Mouse (Mus musculus): ENCODE results near the gene Pcyt2.

Gene Pcyt2

DNA sequence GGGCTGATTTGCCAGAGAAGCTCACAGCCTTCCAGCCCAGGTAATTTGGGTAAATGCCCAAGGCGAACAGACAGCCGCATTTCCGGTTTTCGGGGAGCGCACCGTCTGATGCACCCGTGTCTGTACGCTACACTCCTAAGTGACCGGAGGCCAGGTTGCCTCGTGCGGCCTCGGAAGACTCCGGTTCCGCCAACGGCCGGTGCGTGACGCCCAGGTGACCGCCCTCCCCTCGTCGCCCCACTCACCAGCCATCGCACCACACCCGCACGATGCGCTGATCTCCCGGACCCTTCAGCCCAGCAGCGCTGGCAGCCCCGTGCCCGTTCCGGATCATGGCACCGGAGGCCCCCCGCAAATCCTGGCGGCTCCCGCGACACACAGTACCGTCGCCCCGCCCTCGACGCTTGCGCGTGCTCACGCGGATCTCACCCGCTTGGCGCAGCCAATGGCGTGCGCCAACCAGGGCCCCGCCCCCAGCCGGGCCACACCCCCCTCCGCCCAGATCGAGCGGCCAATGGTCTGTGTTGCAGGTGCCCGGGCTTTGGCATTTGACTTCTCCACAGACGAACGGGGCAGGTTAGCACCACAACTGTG, at the start of gene Pcyt2:
Pcyt2 (minus strand) TSS at position 418 of the 594 bp plus-strand sequence.
- DNase-seq (ENCODE audit: low spot score) = peak; percentile 91

DNA sequence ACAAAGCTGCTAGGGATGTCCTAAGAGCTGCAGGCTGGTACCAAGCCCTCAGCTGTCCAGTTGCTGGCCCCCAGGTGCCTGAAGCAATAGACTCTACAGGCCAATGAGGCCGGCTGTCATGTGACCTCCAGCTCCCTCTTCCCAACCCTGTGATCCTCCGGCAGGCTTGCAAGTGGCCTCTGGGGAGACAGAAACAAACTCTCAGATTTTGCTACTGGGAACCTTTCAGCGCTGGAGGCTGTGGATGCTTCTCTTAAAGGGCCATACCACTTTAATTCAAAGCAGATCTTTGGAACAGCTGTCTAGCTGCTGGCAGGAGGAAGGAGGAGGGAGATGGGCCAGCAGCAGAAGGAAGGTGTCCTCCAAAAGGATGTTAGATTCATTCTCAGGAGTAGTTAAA, 48.9 kb upstream of the Pcyt2 start:
- no peak for DNase-seq (ENCODE audit: low spot score)

DNA sequence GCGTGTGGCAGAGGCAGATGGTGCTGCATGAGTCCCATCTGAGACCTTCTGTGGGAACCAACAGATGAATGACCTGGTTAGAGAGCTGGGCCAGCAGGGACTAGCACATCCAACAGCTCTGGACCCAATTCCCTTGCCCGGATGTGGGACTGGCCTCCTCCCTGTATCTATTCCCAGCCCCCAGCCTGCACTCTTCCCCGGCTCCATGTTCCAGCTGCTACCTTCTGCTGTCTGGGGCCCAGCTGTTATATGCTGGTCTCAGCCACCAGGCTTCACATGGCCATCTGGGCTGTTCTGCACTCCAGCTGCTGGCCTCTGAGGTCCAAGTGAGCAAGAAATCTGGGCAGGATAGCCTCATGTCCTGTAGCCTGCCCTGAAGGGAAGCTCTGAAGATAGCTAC, 47.7 kb upstream of the Pcyt2 start:
- no peak for DNase-seq (ENCODE audit: low spot score)

DNA sequence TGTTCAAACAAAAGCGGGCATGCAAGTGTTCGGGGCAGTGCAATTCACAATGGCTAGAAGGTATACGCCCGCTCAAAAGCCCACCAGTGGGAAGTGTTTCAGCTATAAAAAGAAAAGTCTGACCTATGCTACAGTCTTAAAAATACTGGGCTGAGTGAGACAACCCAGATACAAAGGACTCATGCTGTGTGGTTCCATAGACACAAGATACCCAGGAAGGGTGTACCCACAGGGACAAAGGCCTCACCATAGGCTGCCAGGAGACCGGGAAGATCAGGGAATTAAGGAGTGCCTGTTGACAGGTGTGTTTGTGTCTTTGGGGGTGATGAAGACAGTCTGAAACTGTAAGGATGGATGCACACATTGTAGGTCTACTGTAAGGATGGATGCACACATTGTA, 46.0 kb upstream of the Pcyt2 start:
- DNase-seq (ENCODE audit: low spot score) = no peak

DNA sequence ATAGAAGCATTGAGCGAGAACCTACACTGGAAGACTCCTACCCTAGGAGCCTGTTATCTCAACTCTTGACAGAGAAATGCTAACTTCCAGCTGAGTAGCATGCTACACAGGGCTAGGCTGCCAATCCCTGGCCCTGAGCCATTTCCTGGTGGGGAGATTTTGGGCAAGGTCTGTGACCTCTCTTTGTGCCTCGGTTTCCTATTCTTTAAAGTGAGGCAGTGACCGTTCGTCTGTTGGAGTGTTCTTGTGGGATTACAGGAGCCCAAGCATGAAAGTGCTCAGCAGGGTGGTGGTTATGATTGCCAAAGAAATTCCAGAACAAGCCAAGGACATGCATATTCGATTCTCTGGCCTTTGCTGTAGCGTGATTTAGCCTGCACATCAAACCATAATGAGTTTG, 45.0 kb upstream of the Pcyt2 start:
- DNase-seq (ENCODE audit: low spot score) = peak; percentile 25

DNA sequence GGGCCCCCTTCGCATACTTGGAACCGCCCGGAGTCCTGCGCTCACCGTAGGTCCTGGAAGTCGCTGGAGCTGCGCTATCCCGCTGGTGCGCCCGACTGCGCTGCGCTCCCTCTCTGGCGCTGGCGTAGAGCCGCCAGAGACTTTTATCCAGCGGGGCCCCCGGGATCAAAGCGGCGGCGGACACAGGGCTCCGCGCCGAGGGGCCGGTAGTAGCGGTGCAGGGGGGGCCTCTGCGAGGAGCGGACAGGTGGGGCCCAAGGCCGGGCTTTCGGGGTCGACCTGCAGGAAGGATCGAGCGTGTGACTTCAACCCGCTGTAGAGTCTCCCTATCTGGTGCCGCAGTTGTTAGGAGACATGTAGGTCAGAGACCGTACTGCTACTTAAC, 43.3 kb upstream of the Pcyt2 start, which contains the start of gene Notum:
Notum (minus strand) TSS at position 100 of the 385 bp plus-strand sequence.
- peak; percentile 23 for DNase-seq (ENCODE audit: low spot score)

DNA sequence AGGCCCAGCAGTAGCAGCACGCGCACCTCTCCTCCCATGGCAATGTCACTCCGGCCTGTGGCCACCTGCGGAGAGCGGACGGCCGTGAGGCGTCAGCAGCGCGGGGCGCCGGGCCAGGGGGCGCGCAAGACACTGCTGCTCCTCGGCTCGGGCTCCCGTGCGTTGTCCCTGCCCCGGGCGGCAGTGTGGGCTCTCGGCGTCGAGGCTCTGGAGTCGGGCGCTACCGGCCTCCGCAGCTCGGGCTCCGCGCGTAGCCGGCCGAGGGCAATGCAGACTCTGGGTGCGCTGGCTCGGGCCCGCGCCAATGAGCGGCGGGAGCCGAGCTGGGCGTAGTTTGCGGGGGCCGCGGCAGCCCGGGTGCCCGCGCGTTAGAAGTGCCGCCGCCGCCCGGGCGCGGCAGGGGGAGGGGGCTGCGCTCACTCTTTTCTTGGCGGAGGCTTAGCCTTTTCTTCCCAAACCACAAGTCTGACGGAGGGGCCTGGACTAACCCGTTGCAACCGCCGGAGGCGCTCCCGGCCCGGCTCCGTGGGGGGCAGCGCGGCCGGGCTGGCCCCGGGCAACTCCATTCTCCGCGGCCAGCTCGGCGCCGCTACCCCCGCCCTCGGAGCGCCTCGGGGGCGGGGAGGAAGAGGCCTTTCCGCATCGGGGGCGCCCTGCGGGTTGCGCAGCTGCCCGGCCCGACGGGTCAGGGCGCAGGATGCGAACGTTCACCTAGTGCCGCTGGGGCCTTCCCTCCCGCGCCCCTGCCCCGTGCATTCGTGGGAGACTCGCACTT, 42.8 kb upstream of the Pcyt2 start:
- peak; percentile 64 for DNase-seq (ENCODE audit: low spot score)

DNA sequence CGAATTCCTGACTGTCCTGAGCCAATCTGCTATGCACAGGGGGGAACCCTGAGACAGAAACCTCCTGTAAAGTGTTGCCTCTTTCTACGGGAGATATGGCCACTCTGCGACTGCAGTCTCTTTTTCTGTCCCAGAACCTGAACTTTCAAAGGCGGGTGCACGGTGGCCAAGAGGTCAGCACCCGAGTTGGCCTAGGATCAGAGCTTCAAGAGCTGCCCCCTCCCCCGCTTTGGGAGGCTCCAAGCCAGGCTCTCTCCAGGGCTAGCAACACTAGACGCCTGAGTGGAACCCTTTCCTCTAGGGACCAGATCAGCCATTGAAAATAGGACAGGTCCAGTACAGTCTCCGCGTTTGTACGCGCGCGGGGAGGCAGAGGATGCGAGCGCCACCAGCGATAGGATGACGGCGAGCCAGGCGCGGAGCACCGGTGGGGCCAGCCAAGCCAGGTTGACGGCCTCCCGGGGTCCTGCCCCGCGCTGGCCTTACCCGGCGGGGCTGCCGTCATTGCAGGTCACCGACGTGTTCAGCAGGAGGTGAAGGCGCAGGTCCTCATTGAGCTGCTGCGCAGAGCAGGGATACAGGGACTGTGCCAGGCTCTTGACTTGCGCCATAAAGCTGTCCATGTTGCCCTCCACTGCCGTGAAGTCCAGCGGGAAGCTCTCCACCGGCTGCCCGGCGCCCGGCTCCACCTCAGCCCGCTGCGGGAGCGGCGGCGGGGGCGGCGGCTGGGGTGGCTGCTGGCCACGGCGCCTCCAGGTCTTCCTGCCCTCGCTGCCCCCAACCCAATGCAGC, 42.0 kb upstream of the Pcyt2 start:
- DNase-seq (ENCODE audit: low spot score) = peak; percentile 18

DNA sequence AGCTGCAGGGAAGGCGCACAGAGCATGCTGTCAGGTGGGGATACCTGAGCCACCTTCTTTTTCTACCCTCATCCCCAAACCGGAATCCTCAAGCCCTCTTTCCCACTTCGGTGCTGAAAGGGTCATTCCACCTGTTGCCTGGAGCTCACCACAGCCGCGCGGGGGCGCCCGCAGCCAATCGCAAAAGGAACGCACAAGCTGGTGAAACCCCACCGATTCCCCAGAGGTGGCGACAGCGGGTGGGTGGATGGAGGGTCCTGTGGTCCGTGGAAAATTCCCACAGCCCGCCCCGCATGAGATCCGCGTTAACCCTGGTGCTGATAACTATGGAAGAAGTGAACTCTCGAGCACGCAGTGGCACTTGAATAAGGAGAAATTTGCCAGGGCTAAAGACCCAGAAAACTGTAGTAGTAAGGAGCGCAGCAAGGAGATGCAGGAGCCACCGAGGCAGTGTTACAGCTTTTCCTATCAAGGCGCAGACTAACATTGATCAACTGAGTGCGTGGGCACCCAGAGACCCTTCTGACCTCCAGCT, 41.2 kb upstream of the Pcyt2 start:
- DNase-seq (ENCODE audit: low spot score) = peak; percentile 82

DNA sequence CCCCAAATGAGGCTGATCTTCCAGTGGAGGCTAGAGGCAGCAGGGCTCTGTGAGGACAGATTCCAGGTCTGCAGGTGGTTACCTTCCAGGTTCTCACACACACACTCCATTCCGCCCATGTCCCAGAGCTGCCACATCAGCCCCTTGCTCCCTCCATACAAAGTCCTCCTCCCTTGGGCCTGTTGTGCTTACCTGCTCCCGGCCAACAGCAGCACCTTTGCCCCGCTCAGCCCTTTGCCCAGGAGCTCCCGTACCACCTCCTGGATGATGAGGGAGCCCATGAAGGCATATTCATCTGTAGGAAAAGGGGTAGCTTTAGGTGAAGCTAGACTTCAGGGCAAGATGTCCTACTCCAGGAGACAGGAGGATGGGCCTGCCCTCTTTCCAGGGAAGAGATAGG, 39.6 kb upstream of the Pcyt2 start:
- DNase-seq (ENCODE audit: low spot score) = no peak

DNA sequence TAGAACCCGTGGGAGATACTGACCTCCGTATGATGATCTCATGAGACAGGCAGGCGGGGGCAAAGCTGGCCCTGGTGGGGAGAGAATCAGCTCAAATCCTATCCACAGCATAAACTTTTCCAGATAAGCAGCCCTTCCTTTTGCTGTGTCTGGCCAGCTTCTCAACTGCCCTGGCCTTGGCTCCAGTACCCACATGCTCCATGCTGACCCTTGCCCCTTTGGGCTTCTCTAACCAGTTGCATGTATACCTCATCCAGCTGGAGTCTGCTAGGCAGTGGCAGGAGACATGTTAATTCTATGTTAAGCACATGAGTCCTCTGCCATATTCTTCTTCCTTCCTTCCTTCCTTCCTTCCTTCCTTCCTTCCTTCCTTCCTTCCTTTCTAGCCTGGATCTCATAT, 37.0 kb upstream of the Pcyt2 start:
- no peak for DNase-seq (ENCODE audit: low spot score)

DNA sequence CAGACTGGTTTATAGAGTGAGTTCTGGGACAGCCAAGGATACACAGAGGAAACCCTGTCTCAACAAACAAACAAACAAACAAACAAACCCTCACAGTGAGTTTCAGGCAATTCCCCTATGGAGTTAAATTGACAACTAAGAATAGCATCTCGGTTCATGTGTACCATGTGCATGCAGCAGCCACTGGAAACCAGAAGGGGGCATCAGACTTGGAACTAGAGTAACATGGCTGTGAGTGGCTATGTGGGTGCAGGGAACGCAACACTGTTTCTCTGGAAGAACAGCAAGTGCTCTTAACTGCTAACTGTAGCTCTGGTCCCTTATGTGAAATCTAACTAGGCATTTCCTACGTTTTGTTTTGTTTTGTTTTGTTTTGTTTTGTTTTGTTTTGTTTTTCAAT, 34.1 kb upstream of the Pcyt2 start:
- DNase-seq (ENCODE audit: low spot score) = no peak

DNA sequence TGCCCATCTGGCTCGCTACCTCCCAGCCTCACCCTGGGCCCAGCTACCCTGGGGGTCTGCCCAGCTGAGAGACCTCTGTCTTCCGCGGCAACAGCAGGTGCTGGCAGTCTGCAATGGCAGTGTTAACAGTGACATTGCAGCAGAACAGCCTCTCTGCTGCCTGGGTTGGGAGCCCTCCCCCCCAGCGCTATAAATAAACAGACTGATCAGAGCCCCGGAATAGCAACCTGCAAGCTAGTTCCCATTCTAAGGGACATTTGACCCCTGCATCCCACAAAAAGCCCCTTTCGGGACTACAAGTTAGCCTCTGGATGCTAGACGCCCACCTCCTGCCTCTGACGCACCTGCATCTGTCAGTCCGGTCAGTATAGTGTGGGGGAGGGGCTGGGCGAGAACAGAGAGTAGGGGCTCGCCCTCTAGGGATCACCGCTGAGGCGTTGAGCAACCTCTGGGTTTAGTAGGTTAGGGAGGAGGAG, 30.3 kb upstream of the Pcyt2 start, which contains the start of gene Myadml2:
Myadml2 (minus strand) TSS at position 158 of the 476 bp plus-strand sequence.
- no peak for DNase-seq (ENCODE audit: low spot score)

DNA sequence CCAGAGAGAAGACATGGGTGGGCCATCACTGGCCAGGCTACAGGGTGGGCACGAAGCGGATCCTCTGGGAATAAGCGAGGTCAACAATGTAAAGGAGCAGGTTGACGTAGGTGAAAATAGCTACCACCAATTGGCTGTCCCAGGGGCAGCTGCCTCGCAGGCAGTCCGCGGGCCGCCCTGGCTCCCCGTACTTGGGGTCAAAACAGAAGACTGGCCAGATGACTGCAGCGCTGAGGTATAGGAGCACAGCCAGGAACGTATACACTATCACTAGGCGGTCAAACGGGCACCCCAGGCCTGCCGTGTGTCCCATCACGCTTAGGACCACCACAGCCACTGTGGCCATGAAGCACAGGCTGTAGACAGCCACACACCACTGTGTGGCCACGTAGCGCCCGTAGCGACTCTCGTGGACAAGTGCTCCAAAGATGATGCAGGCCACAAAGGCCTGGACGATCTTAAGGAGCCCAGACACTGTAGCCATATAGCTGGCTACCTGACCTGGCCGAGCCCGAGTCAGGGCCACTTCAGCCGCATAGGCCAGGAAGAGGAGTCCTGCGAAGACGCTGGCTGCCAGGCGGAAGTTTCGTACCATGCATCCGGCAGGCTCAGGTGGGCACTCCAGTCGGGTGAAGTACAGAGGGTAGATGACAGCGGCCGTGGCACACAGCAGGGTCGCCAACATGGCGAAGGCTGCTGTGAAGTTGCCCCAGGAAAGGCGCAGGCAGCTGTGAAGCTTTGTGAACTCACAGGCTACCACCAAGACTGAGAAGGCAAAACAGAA, 29.5 kb upstream of the Pcyt2 start:
- DNase-seq (ENCODE audit: low spot score) = no peak

DNA sequence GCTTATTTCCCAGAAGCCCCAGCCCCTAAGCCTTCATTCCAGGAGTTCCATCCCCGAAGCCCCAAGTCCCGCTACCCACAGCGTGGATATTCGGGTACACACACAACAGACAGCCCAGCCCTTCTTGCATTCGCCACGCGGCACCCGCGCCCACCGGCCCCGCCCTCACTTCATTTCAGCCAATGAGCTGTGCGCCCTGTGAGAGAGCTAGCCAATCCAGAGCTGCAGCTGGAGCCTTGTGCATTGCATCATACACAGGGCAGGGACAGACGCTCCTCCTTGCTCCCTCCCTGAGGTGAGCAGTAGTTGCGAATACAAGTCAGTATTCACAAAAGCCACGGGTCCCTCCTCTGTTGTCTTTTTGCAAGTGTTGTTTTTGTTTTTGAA, 25.9 kb upstream of the Pcyt2 start, which contains the start of gene Pycr1:
Pycr1 (minus strand) TSS at position 169 of the 387 bp plus-strand sequence.
- DNase-seq (ENCODE audit: low spot score) = peak; percentile 91

DNA sequence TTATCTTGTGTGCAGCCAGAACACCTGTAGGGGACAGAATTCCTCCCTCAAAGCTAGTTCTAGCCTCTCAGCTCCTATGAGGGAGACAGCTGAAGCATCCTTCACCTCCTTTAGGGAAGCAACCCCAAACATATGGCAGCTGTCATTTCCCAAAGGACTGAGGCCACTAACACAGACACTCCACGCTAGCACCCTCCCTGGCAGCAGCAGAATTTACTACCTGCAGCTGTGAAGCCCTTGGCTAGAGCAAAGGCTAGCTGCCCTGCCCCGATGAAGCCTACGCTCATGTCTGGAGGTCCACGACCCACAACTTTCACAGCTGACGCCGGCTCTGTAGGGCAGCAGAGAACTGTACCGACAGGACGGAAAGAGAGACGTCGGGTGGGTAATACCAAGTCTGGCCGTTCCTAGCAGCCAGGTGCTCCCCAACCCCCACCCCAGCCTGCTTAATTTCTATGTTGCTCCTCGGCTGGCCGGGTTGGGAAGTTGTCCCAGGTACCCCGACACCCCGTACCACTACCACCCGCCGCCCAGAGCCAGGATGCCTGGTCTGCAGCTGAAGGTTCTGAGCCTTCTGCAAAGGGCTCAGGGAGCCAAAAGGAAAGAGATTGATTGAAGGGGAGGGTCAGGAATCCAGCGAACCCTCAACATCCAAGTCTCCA, 25.3 kb upstream of the Pcyt2 start:
- DNase-seq (ENCODE audit: low spot score) = peak; percentile 36

DNA sequence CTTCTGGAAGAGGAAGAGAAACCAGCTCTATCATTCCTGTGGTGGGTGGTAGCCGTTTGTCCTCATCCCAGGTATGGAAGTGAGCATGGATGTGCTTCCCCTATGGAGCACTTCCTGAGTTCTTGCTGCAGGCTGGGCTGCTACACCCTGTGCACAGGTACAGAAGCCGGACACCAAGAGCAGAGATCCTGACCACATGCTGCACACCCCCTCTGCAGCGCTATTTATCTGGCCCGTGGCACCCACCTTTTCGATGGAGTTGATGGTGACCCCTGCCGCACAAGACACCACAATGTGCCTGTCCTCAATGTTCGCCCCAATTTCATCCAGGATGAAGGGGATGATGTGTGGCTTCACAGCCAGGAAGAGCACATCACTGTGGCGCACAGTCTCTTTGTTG, 24.1 kb upstream of the Pcyt2 start:
- no peak for DNase-seq (ENCODE audit: low spot score)

DNA sequence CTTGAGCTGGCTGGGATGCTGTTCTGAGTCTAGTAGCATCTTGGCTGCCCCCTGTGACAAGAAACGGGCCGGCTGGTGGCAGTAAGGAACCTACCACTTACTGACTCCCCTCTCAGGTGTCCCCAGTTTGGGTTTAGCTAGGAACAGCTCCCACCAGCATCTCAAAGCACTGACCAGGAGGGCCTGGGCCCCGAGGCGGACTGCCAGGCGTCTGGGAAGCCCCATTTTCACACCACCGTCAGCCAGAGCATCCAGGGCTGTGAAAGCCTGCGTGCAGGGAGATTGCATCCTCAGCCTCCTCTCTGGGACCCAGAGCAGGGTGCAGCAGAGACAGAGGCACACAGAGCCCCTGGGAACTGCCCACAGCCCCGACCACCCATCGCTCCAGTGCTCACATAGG, 23.5 kb upstream of the Pcyt2 start:
- DNase-seq (ENCODE audit: low spot score) = no peak

DNA sequence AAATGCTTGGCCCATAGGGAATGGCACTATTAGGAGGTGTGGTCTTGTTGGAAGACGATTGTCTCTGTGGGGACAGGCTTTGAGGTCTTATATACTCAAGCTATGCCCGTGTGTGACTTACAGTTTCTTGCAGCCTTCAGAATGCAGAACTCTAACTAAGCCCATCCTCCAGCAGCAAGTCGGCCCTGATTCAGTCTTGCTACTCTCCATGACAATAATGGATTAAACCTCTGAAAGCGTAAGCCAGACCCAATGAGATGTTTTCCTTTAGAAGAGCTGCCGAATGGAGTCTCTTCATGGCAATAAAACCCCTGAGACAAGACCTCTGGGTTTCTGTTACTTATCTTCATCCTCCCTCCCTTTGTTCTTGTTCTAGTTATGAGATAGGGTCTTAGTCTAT, 17.1 kb upstream of the Pcyt2 start:
- no peak for DNase-seq (ENCODE audit: low spot score)

DNA sequence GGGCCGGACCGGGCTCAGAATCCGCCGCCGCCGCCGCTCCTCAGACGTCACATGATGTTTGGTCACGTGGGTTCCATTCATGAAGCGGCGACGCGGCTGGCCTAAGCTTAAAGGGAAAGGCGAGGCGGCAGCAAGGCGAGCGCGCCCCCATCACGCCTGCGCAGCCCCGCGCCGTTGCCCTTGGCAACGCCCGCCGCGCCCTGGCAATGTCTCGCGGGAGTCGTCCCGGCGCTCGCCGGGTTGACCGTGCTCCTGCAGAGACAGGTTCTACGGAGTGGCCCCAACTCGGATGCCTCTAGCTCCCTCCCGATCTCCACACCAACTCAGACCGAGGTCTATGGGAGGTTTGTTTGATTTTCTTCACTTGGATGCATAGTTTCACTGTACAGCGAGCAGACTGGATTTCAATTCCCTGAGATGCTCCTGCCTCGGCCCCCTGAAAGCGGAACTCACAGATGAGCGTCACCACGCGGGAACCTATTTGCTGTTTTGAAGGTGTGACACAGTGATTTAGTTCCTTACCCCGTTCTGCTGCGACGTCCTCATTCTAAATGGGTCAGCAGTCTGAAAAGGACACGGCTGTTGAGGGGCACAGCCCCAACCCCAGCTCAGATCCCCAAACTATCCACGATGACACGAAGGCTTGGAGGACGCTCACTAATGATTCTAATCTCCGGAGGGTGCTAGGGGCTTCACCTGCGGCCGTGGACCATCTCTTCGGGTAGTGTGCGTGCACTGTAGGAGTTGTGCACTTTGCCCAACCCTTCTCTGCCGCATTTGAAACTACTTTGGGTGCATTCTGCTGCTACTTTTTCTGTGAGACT, 16.0 kb upstream of the Pcyt2 start, which contains the start of gene Mafg:
Mafg (minus strand) TSS at position 81 of the 824 bp plus-strand sequence.
- DNase-seq (ENCODE audit: low spot score) = peak; percentile 94
